Mouse (Mus musculus) kidney, postnatal 10 days (tissue): ENCODE results near the gene Prss34.

ENCODE experiments used
- DNase-seq: peaks from one replicate; pipeline ENCODE4 v3.0.0; 2021; ENCODE audit warnings: mixed read lengths

The Prss34 gene

GRCm38 (mm10) chr17:25298094-25298493 lies at the start of gene Prss34:
TSS of gene Prss34 (plus strand) at chr17:25298394.
- no peak for DNase-seq

- no peak for DNase-seq
These were observed 47.9 kb upstream of the Prss34 start for GRCm38 (mm10) chr17:25250181-25250835.

GRCm38 (mm10) chr17:25252643-25253042 lies 45.6 kb upstream of the Prss34 start:
- no peak for DNase-seq

GRCm38 (mm10) chr17:25253760-25254159 lies 44.4 kb upstream of the Prss34 start:
- no peak for DNase-seq

- no peak for DNase-seq
These were observed 43.1 kb upstream of the Prss34 start for GRCm38 (mm10) chr17:25255110-25255509.

GRCm38 (mm10) chr17:25256140-25256754 lies 41.9 kb upstream of the Prss34 start, which contains the start of gene Baiap3:
TSS of gene Baiap3 (minus strand) at chr17:25256364.
- peak; percentile 73 for DNase-seq

- no peak for DNase-seq
These were observed 40.4 kb upstream of the Prss34 start for GRCm38 (mm10) chr17:25257804-25258261.

- peak; percentile 47 for DNase-seq
These were observed 33.7 kb upstream of the Prss34 start for GRCm38 (mm10) chr17:25264453-25264852.

GRCm38 (mm10) chr17:25270795-25271335 lies 27.3 kb upstream of the Prss34 start:
- no peak for DNase-seq

GRCm38 (mm10) chr17:25272326-25272725 lies 25.9 kb upstream of the Prss34 start:
- DNase-seq: peak; percentile 46

- peak; percentile 92 for DNase-seq
These were observed 25.1 kb upstream of the Prss34 start for GRCm38 (mm10) chr17:25272951-25273705.

GRCm38 (mm10) chr17:25273706-25274501 lies 24.3 kb upstream of the Prss34 start:
- peak; percentile 95 for DNase-seq

- DNase-seq: no peak
These were observed 23.4 kb upstream of the Prss34 start, which contains the start of gene Ube2i for GRCm38 (mm10) chr17:25274571-25275346. TSS of gene Ube2i (minus strand) at chr17:25274622.

- DNase-seq: no peak
These were observed 22.4 kb upstream of the Prss34 start for GRCm38 (mm10) chr17:25275833-25276232.

- peak; percentile 80 for DNase-seq
These were observed 16.1 kb upstream of the Prss34 start for GRCm38 (mm10) chr17:25282133-25282532.

- DNase-seq: peak; percentile 82
These were observed 13.2 kb upstream of the Prss34 start for GRCm38 (mm10) chr17:25285033-25285432.

- peak; percentile 65 for DNase-seq
These were observed 9.4 kb upstream of the Prss34 start for GRCm38 (mm10) chr17:25288842-25289241.

- peak; percentile 24 for DNase-seq
These were observed 7.8 kb upstream of the Prss34 start for GRCm38 (mm10) chr17:25290411-25290810.

GRCm38 (mm10) chr17:25293495-25293894 lies 4.7 kb upstream of the Prss34 start:
- DNase-seq: no peak

GRCm38 (mm10) chr17:25294111-25294510 lies 4.1 kb upstream of the Prss34 start:
- DNase-seq: no peak

GRCm38 (mm10) chr17:25308346-25308745 lies 10.2 kb downstream of the Prss34 start, which contains the start of gene Prss28:
TSS of gene Prss28 (plus strand) at chr17:25308646.
- no peak for DNase-seq
